Mouse (Mus musculus) intestine, embryonic 15.5 days (tissue): ENCODE measurements around the gene Gm48552. TPM values are rescaled to one million over a fixed set of nuclear protein-coding genes. Genes with fewer than 3 reads are reported as not detected.

Experiments
- ATAC-seq: fragments of 200-750 bp; cut with Nextera tagmentation; 2 replicates; pipeline ENCODE4 v1.8.0; 2017; ENCODE audit warnings: moderate TSS enrichment, moderate library complexity
- H3K27ac ChIP-seq: fragments of 300-500 bp; sonication (generic); 2 replicates; pipeline ENCODE4 v1.5.1; 2015; ENCODE audit warnings: mild to moderate bottlenecking, inconsistent platforms
- H3K27me3 ChIP-seq: fragments of 300-500 bp; sonication (generic); replicated peaks from 2 replicates; pipeline ENCODE4 v1.6.1; 2015; ENCODE audit warnings: inconsistent platforms
- H3K36me3 ChIP-seq: fragments of 300-500 bp; sonication (generic); 2 replicates; pipeline ENCODE4 v1.6.1; 2015; ENCODE audit warnings: inconsistent platforms
- H3K4me1 ChIP-seq: fragments of 300-500 bp; sonication (generic); replicated peaks from 2 replicates; pipeline ENCODE4 v1.6.1; 2015; ENCODE audit warnings: inconsistent platforms
- H3K4me2 ChIP-seq: fragments of 300-500 bp; sonication (generic); replicated peaks from 2 replicates; pipeline ENCODE4 v1.6.1; 2015; ENCODE audit warnings: mild to moderate bottlenecking, inconsistent platforms
- H3K4me3 ChIP-seq: fragments of 300-500 bp; sonication (generic); replicated peaks from 2 replicates; pipeline ENCODE4 v1.5.1; 2015; ENCODE audit warnings: inconsistent platforms
- H3K9ac ChIP-seq: fragments of 300-500 bp; sonication (generic); 2 replicates; pipeline ENCODE4 v1.6.1; 2015; ENCODE audit warnings: inconsistent platforms
- H3K9me3 ChIP-seq: fragments of 300-500 bp; sonication (generic); 2 replicates; pipeline ENCODE4 v1.6.1; 2016; ENCODE audit warnings: inconsistent platforms
- WGBS: fragments of 180-500 bp; shearing (Covaris S2); methylation state at CpG from one replicate; pipeline ENCODE4 v1.1.7; 2015; 5-methylcytosine and 5-hydroxymethylcytosine counted together
- polyA plus RNA-seq: library from polyadenylated mRNA; unstranded; fragments of >200 nt; fragmentation: Nextera tagmentation; extraction: Ambion mirVana; gene quantifications from 2 replicates; pipeline ENCODE4 v1.2.1, GENCODE M21; 2015

Gm48552 gene
- polyA plus RNA-seq, 1 experiment from 2014 or later = 1.4 TPM

DNA sequence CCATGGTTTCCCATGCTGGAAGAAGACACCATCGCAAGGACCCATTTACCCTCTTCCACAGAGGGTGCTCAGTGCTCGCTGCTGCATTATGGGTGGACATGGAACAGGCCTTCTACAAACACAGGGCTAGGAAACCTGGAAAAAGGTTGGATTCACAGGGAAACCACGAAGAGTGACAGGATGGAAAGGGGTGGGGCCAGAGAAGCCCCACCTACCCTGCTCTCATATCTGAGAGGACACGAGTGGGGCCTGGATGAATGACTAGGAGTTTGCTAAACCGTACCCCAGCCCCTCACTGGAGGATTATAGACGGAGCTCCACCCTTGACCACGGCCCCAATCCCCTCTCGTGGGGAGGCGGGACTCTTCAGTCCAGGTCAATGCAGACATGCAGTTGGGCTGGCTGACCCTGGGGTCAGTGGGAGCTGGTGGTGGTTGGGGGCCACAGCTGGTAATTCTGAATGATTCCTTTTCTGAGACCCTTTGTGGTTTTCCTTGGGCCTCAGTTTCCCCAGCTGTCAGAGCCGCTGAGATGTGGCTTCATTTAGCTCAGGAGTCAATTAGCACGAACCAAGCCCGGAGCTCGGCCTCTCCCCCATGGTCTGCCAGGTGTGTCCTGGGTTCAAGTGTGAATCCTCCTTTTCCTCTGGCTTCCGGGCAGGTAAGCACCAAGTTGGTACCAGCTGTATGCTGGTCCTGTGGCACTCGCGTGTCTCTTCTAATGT is 23.9 kb downstream of the Gm48552 start:
- Histone ChIP-seq H3K27ac (peak overlapping the region; percentile 91), H3K4me3 (no peak overlapping the region), H3K9me3 (no peaks in the 10 kb centered on the region), H3K36me3 (no peaks in the 10 kb centered on the region), H3K27me3 (no peaks in the 10 kb centered on the region), H3K4me1 (peaks cover 96% of the 10 kb centered on the region), H3K4me2 (no peak overlapping the region), H3K9ac (no peak overlapping the region)
- ATAC-seq = no peak
- 68% methylated on average over 16 of the region's 16 CpGs for WGBS

DNA sequence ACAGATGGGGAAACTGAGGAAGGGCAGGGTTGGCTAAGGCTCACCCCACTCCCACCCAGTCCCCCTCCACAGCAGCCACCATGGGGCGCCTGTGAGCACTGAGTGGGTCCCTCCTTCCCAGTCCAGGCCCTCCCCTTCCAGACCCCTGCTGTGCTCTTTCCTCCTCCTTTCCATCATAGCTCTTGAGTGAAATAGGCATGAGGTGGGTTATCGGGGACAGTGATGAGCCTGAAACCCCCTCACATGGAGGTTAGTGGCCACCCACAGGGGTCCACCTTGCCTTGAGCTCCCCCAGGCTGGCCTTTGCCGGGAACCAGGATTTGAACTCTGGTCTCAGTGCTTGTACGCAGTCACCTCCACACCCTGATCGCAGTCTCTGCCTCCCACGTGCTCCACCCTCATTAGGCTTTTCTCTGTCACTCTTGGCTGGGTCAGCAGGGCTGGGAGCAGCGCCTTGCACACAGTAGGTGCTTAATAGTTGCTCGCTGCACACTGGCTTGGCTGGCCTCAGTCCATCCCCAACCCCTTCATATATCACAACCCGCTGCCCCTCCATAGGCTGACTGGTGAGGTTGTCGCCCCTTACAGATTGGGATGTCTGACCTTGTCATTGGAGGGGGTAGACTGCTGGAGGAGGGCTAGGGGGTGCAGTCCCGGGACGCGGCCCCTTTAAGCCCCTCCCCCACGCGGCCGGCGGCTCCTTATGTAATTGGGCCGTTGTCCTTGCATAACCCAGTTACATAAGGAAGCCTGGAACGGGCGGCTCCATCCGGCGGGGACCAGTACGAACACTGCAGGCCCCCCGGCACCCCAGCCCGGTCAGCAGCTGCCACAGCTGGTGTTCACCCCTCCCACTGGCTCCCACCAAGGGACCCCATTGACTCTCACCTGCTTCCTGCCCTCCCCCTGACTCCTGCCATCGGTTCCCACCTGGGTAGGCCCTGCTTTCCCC is 24.8 kb downstream of the Gm48552 start:
- H3K27me3 ChIP-seq = no peaks in the 10 kb centered on the region

DNA sequence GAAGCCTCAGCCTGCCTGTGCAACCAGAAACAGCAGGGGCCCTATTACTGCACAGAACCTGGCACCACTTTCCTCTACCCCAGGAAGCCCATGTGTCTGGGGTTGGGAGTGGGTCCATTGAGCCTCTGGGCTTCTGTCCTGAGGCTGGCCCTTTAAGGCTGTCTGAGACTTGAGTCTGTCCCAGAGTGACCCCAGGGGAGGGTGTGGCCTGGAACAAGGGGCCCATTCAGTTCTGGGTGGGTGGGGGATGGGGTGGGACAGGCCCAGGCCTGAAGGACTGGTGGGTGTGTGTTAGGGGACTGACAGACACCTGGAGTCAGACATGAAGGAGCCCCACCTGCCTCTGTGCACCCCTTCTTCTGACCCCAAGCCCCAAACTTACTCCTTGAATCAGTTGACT is 25.9 kb downstream of the Gm48552 start:
- H3K4me3 ChIP-seq = no peak overlapping the region
- H3K27ac ChIP-seq = 0 out of 2 replicates have a peak overlapping the region, but pooled peaks have one; percentile 40
- no peaks in the 10 kb centered on the region for H3K9me3 ChIP-seq
- H3K36me3 ChIP-seq = no peaks in the 10 kb centered on the region
- no peak overlapping the region for H3K9ac ChIP-seq
- no peak overlapping the region for H3K4me2 ChIP-seq
- peak; percentile 2; the same call in 1 of the 2 replicates for ATAC-seq
- no peaks in the 10 kb centered on the region for H3K27me3 ChIP-seq
- H3K4me1 ChIP-seq = peaks cover 88% of the 10 kb centered on the region

More for the DNA sequence above, 24.8 kb downstream of the Gm48552 start:
- Histone ChIP-seq H3K9me3 (no peaks in the 10 kb centered on the region), H3K36me3 (no peaks in the 10 kb centered on the region), H3K4me3 (no peak overlapping the region), H3K9ac (0 out of 2 replicates have a peak overlapping the region, but pooled peaks have one; percentile 3), H3K4me2 (peak overlapping the region; percentile 49), H3K27ac (0 out of 2 replicates have a peak overlapping the region, but pooled peaks have one; percentile 40), H3K4me1 (peaks cover 94% of the 10 kb centered on the region)
- 29% methylated on average over 26 of the region's 26 CpGs for WGBS
- ATAC-seq = peak; percentile 26; the same call in 1 of the 2 replicates

DNA sequence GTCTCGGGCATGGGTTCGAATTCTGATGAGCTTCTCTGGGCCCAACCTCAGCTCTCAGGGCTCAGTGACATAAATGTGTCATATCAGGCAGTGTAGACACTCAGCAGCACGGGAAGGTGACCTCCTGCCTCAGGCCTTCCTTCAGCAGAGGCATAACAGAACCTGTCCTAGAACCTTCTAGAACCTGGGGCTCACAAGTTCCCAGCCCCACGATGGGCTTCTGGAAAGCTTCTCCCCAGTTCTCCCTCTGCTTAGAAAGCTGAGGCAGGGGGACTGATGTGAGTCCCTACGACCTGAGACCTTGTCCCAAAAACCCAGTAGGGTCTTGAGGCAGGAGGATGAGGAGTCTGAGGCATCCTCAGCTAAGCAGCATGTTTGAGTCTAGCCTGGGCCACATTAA is 26.3 kb downstream of the Gm48552 start:
- 85% methylated on average over 5 of the region's 5 CpGs for WGBS
- no peak overlapping the region for H3K9ac ChIP-seq
- H3K4me1 ChIP-seq = peaks cover 83% of the 10 kb centered on the region

DNA sequence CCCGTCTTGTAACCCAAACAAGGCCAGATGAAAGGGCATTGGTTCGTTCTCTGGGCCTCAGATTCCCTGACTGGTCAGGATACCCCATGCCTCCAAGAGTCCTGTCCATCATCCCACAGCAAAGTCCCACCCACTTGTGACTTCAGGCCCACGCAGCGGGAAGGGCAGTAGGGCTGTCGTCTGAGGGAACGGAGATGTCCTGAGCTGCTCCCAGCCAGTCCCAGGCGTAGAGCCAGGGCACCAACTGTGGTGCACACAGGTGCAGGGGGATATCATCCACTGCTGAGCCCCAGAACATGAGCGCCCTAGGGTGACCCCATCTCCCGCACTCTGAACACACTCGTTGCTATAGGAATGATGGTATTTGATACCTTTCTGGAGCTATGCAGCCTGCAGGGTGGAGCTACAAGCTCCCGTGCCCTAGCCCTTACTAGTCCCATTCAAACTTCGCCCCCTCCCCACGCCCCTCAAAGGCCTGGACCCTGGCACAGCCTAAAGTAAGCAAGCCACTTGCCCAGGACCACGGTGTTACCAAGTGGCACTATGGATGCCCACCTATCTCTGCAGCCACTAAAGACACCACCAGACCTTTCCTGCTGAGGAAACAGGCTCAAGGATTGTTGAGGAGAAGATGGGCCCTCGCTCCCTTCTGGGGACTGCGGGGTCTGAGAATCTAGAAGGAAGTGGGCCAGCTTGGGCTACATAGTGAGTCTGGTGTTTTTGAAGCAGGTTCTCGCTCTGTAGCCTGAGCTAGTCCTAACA is 26.9 kb downstream of the Gm48552 start:
- H3K9me3 ChIP-seq = no peaks in the 10 kb centered on the region
- no peak overlapping the region for H3K9ac ChIP-seq
- 75% methylated on average over 17 of the region's 17 CpGs for WGBS
- no peak overlapping the region for H3K4me2 ChIP-seq
- H3K27ac ChIP-seq = no peak overlapping the region
- no peak for ATAC-seq
- H3K27me3 ChIP-seq = no peaks in the 10 kb centered on the region
- H3K4me1 ChIP-seq = peaks cover 78% of the 10 kb centered on the region
- H3K4me3 ChIP-seq = no peak overlapping the region
- H3K36me3 ChIP-seq = no peaks in the 10 kb centered on the region

More for the DNA sequence above, 26.3 kb downstream of the Gm48552 start:
- Histone ChIP-seq H3K27me3 (no peaks in the 10 kb centered on the region), H3K4me3 (no peak overlapping the region), H3K27ac (no peak overlapping the region), H3K36me3 (no peaks in the 10 kb centered on the region), H3K4me2 (no peak overlapping the region), H3K9me3 (no peaks in the 10 kb centered on the region)
- no peak for ATAC-seq

DNA sequence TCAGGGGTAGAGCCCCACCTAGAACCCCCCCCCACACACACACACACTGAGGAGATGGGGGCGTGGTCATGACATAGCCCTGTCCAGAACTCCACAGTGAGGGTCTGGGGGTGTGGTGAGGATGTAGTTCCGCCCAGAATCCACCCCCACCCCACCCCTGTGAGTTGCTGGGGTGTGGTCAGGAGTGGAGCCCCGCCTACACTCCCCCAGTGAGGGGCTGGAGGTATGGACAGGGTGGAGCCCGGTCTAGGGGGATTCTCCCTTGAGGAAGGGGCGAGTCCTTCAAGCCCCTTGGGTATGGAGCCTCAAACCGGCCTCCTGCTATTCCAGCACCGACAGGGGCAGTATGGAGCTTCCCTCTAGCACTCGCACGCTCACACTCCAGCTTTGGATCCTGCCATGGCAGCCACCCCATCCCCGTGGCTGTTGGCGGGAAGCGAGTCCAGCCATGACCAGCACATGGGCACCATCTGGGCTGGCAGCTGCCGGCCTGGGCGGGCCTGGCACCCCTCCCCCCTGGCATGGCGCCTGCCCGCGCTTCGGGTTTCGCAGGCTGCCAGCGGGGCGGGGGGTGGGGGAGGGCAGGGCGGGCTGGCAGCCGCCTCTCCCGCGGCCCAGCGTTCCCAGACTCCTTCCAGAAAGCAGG is 27.9 kb downstream of the Gm48552 start:
- Histone ChIP-seq H3K4me2 (peak overlapping the region; percentile 76), H3K4me1 (peaks cover 68% of the 10 kb centered on the region), H3K9me3 (no peaks in the 10 kb centered on the region), H3K36me3 (no peaks in the 10 kb centered on the region), H3K4me3 (peak overlapping the region; percentile 33), H3K9ac (peak overlapping the region; percentile 47; the same call in 1 of the 2 replicates), H3K27ac (peak overlapping the region; percentile 78), H3K27me3 (no peaks in the 10 kb centered on the region)
- peak; percentile 62 for ATAC-seq
- 2% methylated on average over 26 of the region's 26 CpGs for WGBS

DNA sequence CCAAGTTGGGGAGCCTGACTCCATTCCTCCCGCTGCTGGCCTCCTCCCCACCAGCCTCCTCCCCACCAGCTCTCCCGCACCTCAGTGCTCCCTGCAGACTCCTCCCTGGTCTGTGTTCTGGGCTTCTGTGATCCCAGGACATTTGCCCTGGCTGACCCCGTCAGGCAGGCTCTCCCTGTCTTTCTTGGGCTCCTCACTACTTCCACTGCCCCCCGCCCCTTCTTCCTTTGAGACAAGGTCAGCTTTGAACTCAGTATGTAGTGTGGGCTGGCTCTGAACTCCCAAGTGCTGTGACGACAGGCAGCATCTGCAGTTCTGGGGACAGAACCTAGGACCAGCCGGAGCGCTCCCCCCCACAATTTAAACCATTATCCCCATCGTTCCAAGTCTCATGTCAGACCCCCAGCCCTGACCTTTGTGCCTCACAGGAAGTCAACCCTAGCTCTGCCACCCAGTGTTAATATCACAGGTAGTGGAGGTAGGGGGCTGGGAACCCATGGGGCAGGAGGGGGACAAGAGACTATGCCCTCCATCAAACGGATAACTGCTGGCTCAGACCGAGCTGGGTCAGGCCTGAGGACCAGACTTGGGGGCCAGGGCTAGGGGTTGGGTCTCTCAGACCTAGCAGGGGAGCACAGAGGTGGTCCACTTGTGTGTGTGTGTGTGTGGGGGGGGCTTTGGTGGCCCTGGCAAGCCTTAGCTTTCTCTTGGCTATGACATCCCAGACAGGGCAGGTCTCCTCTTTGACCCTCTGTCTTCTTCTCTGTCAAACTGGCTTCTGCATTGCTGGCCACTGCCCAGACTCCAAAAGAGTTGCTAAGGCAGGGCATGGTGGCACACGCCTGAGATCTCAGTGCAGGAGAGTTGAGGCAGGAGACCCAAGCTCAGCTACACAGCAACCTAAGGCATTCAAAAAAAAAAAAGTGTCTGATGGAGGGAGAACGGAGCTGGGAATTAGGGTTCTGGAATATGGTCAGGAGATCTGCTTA is 28.7 kb downstream of the Gm48552 start:
- Histone ChIP-seq H3K4me2 (peak overlapping the region; percentile 76), H3K9ac (0 out of 2 replicates have a peak overlapping the region, but pooled peaks have one; percentile 47)

DNA sequence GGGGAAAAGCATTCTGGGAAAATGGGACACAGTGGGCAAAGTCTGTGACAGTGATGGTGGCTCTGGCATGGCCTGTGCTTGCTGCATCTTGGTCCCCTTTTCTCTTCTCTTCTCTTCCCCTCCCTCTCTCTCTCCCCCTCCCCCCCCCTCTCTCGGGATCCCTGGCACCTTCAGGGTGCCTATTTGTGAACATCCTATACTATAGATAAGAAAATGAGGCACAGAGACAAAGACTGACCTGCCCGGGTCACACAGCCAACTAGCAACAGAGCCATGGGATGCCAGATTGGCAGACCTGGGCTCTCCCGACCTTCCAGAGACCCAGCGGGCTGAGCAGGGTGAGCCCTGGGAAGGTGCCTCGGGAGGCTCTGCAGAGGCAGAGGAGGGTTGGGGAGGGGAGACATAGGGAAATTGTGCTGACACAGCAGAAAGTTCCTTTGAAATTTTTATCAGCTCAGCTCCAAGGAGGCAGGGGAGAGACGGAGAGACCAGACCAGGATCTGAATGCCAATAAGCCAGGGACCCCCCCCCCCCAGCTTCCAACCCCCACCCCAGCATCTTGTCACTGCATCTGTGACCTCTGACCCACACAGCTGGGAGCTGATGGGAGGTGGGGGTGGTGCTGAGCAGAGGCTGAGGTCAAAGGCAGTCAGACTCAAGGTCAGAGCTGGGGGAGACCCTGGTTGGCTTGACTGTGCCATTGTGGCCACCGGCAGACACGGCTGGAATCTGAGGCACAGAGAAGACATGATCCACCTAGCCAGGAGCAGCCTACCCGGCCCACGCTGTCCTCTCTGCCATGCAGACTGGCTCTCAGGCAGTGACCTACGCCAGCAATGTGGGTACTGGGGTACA is 29.6 kb downstream of the Gm48552 start:
- Histone ChIP-seq H3K27ac (no peak overlapping the region), H3K4me2 (no peak overlapping the region), H3K27me3 (no peaks in the 10 kb centered on the region), H3K9ac (no peak overlapping the region), H3K4me3 (no peak overlapping the region), H3K9me3 (no peaks in the 10 kb centered on the region), H3K36me3 (no peaks in the 10 kb centered on the region), H3K4me1 (peaks cover 51% of the 10 kb centered on the region)
- ATAC-seq = no peak
- 54% methylated on average over 11 of the region's 11 CpGs for WGBS

More for the DNA sequence above, 28.7 kb downstream of the Gm48552 start:
- H3K4me1 ChIP-seq = peaks cover 60% of the 10 kb centered on the region
- H3K27me3 ChIP-seq = no peaks in the 10 kb centered on the region
- H3K4me3 ChIP-seq = peak overlapping the region; percentile 33
- no peaks in the 10 kb centered on the region for H3K9me3 ChIP-seq
- no peak; the same call in 1 of the 2 replicates for ATAC-seq
- H3K36me3 ChIP-seq = no peaks in the 10 kb centered on the region
- 54% methylated on average over 12 of the region's 12 CpGs for WGBS
- H3K27ac ChIP-seq = peak overlapping the region; percentile 78

DNA sequence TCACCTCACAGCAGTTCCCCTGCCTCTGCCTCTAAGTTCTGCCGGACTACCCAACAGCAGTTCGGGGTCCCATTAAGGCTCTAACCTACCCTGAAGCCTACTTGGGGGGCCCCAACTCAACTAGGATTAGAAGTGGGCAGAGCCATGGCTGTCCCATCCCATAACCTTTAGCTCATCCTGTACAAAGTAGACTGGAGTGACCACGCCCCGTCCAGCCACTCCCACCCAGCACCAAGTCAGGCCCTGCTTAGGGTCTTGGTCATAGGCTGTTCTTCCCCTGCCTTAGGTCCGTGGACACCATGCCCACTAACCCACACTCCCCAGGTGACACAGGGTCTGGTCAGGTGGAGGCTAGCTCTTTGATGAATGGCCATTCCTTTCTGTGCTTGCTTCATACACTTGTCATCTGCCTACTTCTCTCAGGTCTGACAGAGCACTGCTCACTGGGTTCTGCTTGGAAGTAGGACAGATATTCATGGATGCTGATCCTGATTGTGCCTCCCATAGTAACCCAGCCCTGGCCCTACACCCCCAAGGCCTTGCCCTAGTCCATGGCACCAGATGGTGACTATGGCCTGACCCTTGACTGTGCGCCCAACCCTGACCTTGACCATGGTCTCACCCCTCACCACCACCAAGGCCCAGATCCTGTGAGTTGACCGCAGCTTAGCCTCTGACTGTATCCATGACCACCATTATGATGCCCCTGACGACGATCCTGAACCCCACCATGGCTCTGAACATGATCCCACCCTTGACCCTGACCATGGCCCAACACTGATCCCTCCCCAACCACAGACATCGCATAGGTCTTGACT is 30.5 kb downstream of the Gm48552 start:
- Histone ChIP-seq H3K4me3 (no peak overlapping the region), H3K27me3 (no peaks in the 10 kb centered on the region), H3K36me3 (no peaks in the 10 kb centered on the region), H3K27ac (no peak overlapping the region), H3K4me2 (no peak overlapping the region), H3K9ac (no peak overlapping the region), H3K9me3 (no peaks in the 10 kb centered on the region), H3K4me1 (peaks cover 48% of the 10 kb centered on the region)
- WGBS = 86% methylated on average over 10 of the region's 10 CpGs
- no peak for ATAC-seq
